Mouse (Mus musculus): ENCODE results near the gene Hoxd13. TPM values are rescaled to one million over a fixed set of nuclear protein-coding genes. Genes with fewer than 3 reads are reported as not detected.

The Hoxd13 gene
- 55.3 and 59.8 TPM in 2 replicates for polyA plus RNA-seq (2014; fragmentation: Nextera tagmentation; extraction: Ambion mirVana)

GRCm38 (mm10) chr2:74667842-74668357 is at the start of gene Hoxd13:
Gene Hoxd13, plus strand, starts transcription at chr2:74668310.
- Histone ChIP-seq H3K4me1 (ENCODE audit: control insufficient read depth, insufficient read depth, low read length) (peaks cover 7% of the 10 kb centered on the region; the same call in 1 of the 2 replicates), H3K9ac (ENCODE audit: low read length) (peak within 1 kb of the TSS; percentile 90), H3K4me2 (ENCODE audit: low read depth, severe bottlenecking) (peak within 1 kb of the TSS; percentile 88), H3K4me3 (ENCODE audit: low read depth, low read length) (peak within 1 kb of the TSS; percentile 63), H3K27me3 (ENCODE audit: control insufficient read depth, insufficient read depth, low read length) (peaks cover 51% of the 10 kb centered on the region), H3K27ac (replicated peaks; ENCODE audit: low read depth, low read length) (peak within 1 kb of the TSS; percentile 84), H3K9me3 (ENCODE audit: control insufficient read depth, low read length) (no peaks in the 10 kb centered on the region), H3K36me3 (ENCODE audit: control insufficient read depth, insufficient read depth, low read length) (no peaks in the 10 kb centered on the region)
- DNase-seq (ENCODE audit: low spot score) (peak; percentile 80), ATAC-seq (ENCODE audit: insufficient number of reproducible peaks, low FRiP score, low TSS enrichment, low read depth) (peak; percentile 78)
- under 1% methylated on average over 35 of the region's 51 CpGs for WGBS

GRCm38 (mm10) chr2:74619676-74620246 is 48.3 kb upstream of the Hoxd13 start:
- Histone ChIP-seq H3K9ac (ENCODE audit: low read length) (no peak overlapping the region), H3K36me3 (ENCODE audit: control insufficient read depth, insufficient read depth, low read length) (no peaks in the 10 kb centered on the region), H3K27me3 (ENCODE audit: control insufficient read depth, insufficient read depth, low read length) (no peaks in the 10 kb centered on the region), H3K27ac (replicated peaks; ENCODE audit: low read depth, low read length) (peak overlapping the region; percentile 53), H3K9me3 (ENCODE audit: control insufficient read depth, low read length) (no peaks in the 10 kb centered on the region), H3K4me2 (ENCODE audit: low read depth, severe bottlenecking) (no peak overlapping the region), H3K4me3 (ENCODE audit: low read depth, low read length) (no peak overlapping the region), H3K4me1 (ENCODE audit: control insufficient read depth, insufficient read depth, low read length) (no peaks in the 10 kb centered on the region)
- WGBS, result 53% methylated on average over 3 of the region's 3 CpGs
- ATAC-seq (ENCODE audit: insufficient number of reproducible peaks, low FRiP score, low TSS enrichment, low read depth) (no peak), DNase-seq (ENCODE audit: low spot score) (no peak)

- Histone ChIP-seq H3K4me2 (ENCODE audit: low read depth, severe bottlenecking) (0 out of 2 replicates have a peak overlapping the region, but pooled peaks have one; percentile 15), H3K4me3 (ENCODE audit: low read depth, low read length) (no peak overlapping the region), H3K27me3 (ENCODE audit: control insufficient read depth, insufficient read depth, low read length) (no peaks in the 10 kb centered on the region), H3K36me3 (ENCODE audit: control insufficient read depth, insufficient read depth, low read length) (no peaks in the 10 kb centered on the region), H3K27ac (replicated peaks; ENCODE audit: low read depth, low read length) (peak overlapping the region; percentile 53), H3K9ac (ENCODE audit: low read length) (peak overlapping the region; percentile 8; the same call in 1 of the 2 replicates), H3K9me3 (ENCODE audit: control insufficient read depth, low read length) (no peaks in the 10 kb centered on the region), H3K4me1 (ENCODE audit: control insufficient read depth, insufficient read depth, low read length) (no peaks in the 10 kb centered on the region)
- 53% methylated on average over 10 of the region's 10 CpGs for WGBS
- ATAC-seq (ENCODE audit: insufficient number of reproducible peaks, low FRiP score, low TSS enrichment, low read depth), result no peak
- peak; percentile 29 for DNase-seq (ENCODE audit: low spot score)
Measured at GRCm38 (mm10) chr2:74620368-74620767, 47.7 kb upstream of the Hoxd13 start.

- no peak for ATAC-seq (ENCODE audit: insufficient number of reproducible peaks, low FRiP score, low TSS enrichment, low read depth)
Measured at GRCm38 (mm10) chr2:74635412-74635811, 32.7 kb upstream of the Hoxd13 start.

GRCm38 (mm10) chr2:74642431-74642830 is 25.7 kb upstream of the Hoxd13 start:
- Histone ChIP-seq H3K9me3 (ENCODE audit: control insufficient read depth, low read length) (no peaks in the 10 kb centered on the region; the same call in 1 of the 2 replicates), H3K4me2 (ENCODE audit: low read depth, severe bottlenecking) (no peak overlapping the region), H3K27me3 (ENCODE audit: control insufficient read depth, insufficient read depth, low read length) (peaks cover 22% of the 10 kb centered on the region), H3K4me3 (ENCODE audit: low read depth, low read length) (no peak overlapping the region), H3K9ac (ENCODE audit: low read length) (no peak overlapping the region), H3K36me3 (ENCODE audit: control insufficient read depth, insufficient read depth, low read length) (no peaks in the 10 kb centered on the region), H3K27ac (replicated peaks; ENCODE audit: low read depth, low read length) (no peak overlapping the region), H3K4me1 (ENCODE audit: control insufficient read depth, insufficient read depth, low read length) (no peaks in the 10 kb centered on the region)
- WGBS, result 75% methylated on average over 5 of the region's 5 CpGs
- DNase-seq (ENCODE audit: low spot score) (no peak), ATAC-seq (ENCODE audit: insufficient number of reproducible peaks, low FRiP score, low TSS enrichment, low read depth) (no peak)

More at GRCm38 (mm10) chr2:74635412-74635811, 32.7 kb upstream of the Hoxd13 start:
- no peak overlapping the region for H3K4me2 ChIP-seq (ENCODE audit: low read depth, severe bottlenecking)
- H3K9ac ChIP-seq (ENCODE audit: low read length), result no peak overlapping the region
- H3K27me3 ChIP-seq (ENCODE audit: control insufficient read depth, insufficient read depth, low read length), result no peaks in the 10 kb centered on the region
- H3K4me1 ChIP-seq (ENCODE audit: control insufficient read depth, insufficient read depth, low read length), result no peaks in the 10 kb centered on the region
- H3K4me3 ChIP-seq (ENCODE audit: low read depth, low read length), result no peak overlapping the region
- no peaks in the 10 kb centered on the region for H3K36me3 ChIP-seq (ENCODE audit: control insufficient read depth, insufficient read depth, low read length)
- 74% methylated on average over 4 of the region's 4 CpGs for WGBS
- no peak for DNase-seq (ENCODE audit: low spot score)
- H3K9me3 ChIP-seq (ENCODE audit: control insufficient read depth, low read length), result no peaks in the 10 kb centered on the region
- H3K27ac ChIP-seq (replicated peaks; ENCODE audit: low read depth, low read length), result no peak overlapping the region

- Histone ChIP-seq H3K27ac (replicated peaks; ENCODE audit: low read depth, low read length) (no peak overlapping the region), H3K27me3 (ENCODE audit: control insufficient read depth, insufficient read depth, low read length) (peaks cover 45% of the 10 kb centered on the region), H3K36me3 (ENCODE audit: control insufficient read depth, insufficient read depth, low read length) (no peaks in the 10 kb centered on the region), H3K9me3 (ENCODE audit: control insufficient read depth, low read length) (no peaks in the 10 kb centered on the region; the same call in 1 of the 2 replicates), H3K9ac (ENCODE audit: low read length) (no peak overlapping the region), H3K4me3 (ENCODE audit: low read depth, low read length) (no peak overlapping the region), H3K4me1 (ENCODE audit: control insufficient read depth, insufficient read depth, low read length) (peaks cover 7% of the 10 kb centered on the region), H3K4me2 (ENCODE audit: low read depth, severe bottlenecking) (no peak overlapping the region)
- DNase-seq (ENCODE audit: low spot score) (no peak), ATAC-seq (ENCODE audit: insufficient number of reproducible peaks, low FRiP score, low TSS enrichment, low read depth) (no peak)
- 86% methylated on average over 3 of the region's 3 CpGs for WGBS
Measured at GRCm38 (mm10) chr2:74645631-74646030, 22.5 kb upstream of the Hoxd13 start.

GRCm38 (mm10) chr2:74647082-74647864 is 20.8 kb upstream of the Hoxd13 start:
- Histone ChIP-seq H3K36me3 (ENCODE audit: control insufficient read depth, insufficient read depth, low read length) (no peaks in the 10 kb centered on the region), H3K4me2 (ENCODE audit: low read depth, severe bottlenecking) (no peak overlapping the region), H3K27me3 (ENCODE audit: control insufficient read depth, insufficient read depth, low read length) (peaks cover 55% of the 10 kb centered on the region), H3K27ac (replicated peaks; ENCODE audit: low read depth, low read length) (no peak overlapping the region), H3K9ac (ENCODE audit: low read length) (no peak overlapping the region), H3K4me1 (ENCODE audit: control insufficient read depth, insufficient read depth, low read length) (peaks cover 7% of the 10 kb centered on the region), H3K9me3 (ENCODE audit: control insufficient read depth, low read length) (no peaks in the 10 kb centered on the region; the same call in 1 of the 2 replicates), H3K4me3 (ENCODE audit: low read depth, low read length) (no peak overlapping the region)
- ATAC-seq (ENCODE audit: insufficient number of reproducible peaks, low FRiP score, low TSS enrichment, low read depth), result no peak
- peak; percentile 34 for DNase-seq (ENCODE audit: low spot score)
- 14% methylated on average over 7 of the region's 7 CpGs for WGBS

GRCm38 (mm10) chr2:74652996-74653340 is 15.1 kb upstream of the Hoxd13 start:
- peaks cover 14% of the 10 kb centered on the region for H3K4me1 ChIP-seq (ENCODE audit: control insufficient read depth, insufficient read depth, low read length)
- H3K9ac ChIP-seq (ENCODE audit: low read length), result no peak overlapping the region
- ATAC-seq (ENCODE audit: insufficient number of reproducible peaks, low FRiP score, low TSS enrichment, low read depth) (no peak), DNase-seq (ENCODE audit: low spot score) (no peak)
- H3K4me3 ChIP-seq (ENCODE audit: low read depth, low read length), result no peak overlapping the region
- H3K36me3 ChIP-seq (ENCODE audit: control insufficient read depth, insufficient read depth, low read length), result no peaks in the 10 kb centered on the region
- peaks cover 64% of the 10 kb centered on the region for H3K27me3 ChIP-seq (ENCODE audit: control insufficient read depth, insufficient read depth, low read length)
- 39% methylated on average over 2 of the region's 2 CpGs for WGBS
- H3K9me3 ChIP-seq (ENCODE audit: control insufficient read depth, low read length), result no peaks in the 10 kb centered on the region
- no peak overlapping the region for H3K4me2 ChIP-seq (ENCODE audit: low read depth, severe bottlenecking)
- H3K27ac ChIP-seq (replicated peaks; ENCODE audit: low read depth, low read length), result no peak overlapping the region

All from limb, embryonic 11.5 days (tissue).